Mouse (Mus musculus): ENCODE measurements around the gene Pla2g4b. TPM values are rescaled to one million over a fixed set of nuclear protein-coding genes. Genes with fewer than 3 reads are reported as not detected.
A peak's percentile ranks its signal among the peaks of the same experiment; 100 is the strongest.

Gene Pla2g4b
- 1.0 and 1.3 TPM in 2 replicates for polyA plus RNA-seq (2015; fragmentation: Nextera tagmentation; extraction: Ambion mirVana)

GRCm38 (mm10) chr2:120032726-120033467 lies at the start of gene Pla2g4b:
Gene Pla2g4b (plus strand): TSS chr2:120033417.
- no peak for ATAC-seq (ENCODE audit: borderline replicate concordance, extremely low read depth, low FRiP score, low TSS enrichment)
- H3K27ac ChIP-seq = no peak within 1 kb of the TSS
- peaks cover 24% of the 10 kb centered on the region; the same call in 1 of the 2 replicates for H3K36me3 ChIP-seq

GRCm38 (mm10) chr2:119985871-119986270 lies 47.3 kb upstream of the Pla2g4b start:
- no peaks in the 10 kb centered on the region for H3K4me1 ChIP-seq
- no peak overlapping the region for H3K4me2 ChIP-seq
- H3K27ac ChIP-seq = peak overlapping the region; percentile 51
- H3K9me3 ChIP-seq = no peaks in the 10 kb centered on the region
- H3K4me3 ChIP-seq = no peak overlapping the region
- 49% methylated on average over 8 of the region's 8 CpGs for WGBS
- H3K9ac ChIP-seq = no peak overlapping the region
- peak; percentile 67 for ATAC-seq (ENCODE audit: borderline replicate concordance, extremely low read depth, low FRiP score, low TSS enrichment)
- no peaks in the 10 kb centered on the region for H3K27me3 ChIP-seq
- H3K36me3 ChIP-seq = no peaks in the 10 kb centered on the region; the same call in 1 of the 2 replicates

More at GRCm38 (mm10) chr2:120032726-120033467, at the start of gene Pla2g4b:
- Histone ChIP-seq H3K4me1 (peaks cover 11% of the 10 kb centered on the region), H3K9ac (no peak within 1 kb of the TSS), H3K27me3 (no peaks in the 10 kb centered on the region), H3K4me3 (no peak within 1 kb of the TSS), H3K4me2 (no peak within 1 kb of the TSS), H3K9me3 (no peaks in the 10 kb centered on the region)
- 82% methylated on average over 12 of the region's 12 CpGs for WGBS

GRCm38 (mm10) chr2:119986369-119986768 lies 46.8 kb upstream of the Pla2g4b start:
- ATAC-seq (ENCODE audit: borderline replicate concordance, extremely low read depth, low FRiP score, low TSS enrichment) = no peak
- Histone ChIP-seq H3K9me3 (no peaks in the 10 kb centered on the region), H3K4me2 (no peak overlapping the region), H3K27me3 (no peaks in the 10 kb centered on the region), H3K4me1 (no peaks in the 10 kb centered on the region), H3K4me3 (no peak overlapping the region), H3K9ac (no peak overlapping the region), H3K27ac (peak overlapping the region; percentile 51), H3K36me3 (no peaks in the 10 kb centered on the region; the same call in 1 of the 2 replicates)
- WGBS = 60% methylated on average over 6 of the region's 6 CpGs

- Histone ChIP-seq H3K27ac (no peak overlapping the region), H3K9me3 (no peaks in the 10 kb centered on the region), H3K27me3 (no peaks in the 10 kb centered on the region), H3K9ac (no peak overlapping the region), H3K4me2 (no peak overlapping the region), H3K4me1 (no peaks in the 10 kb centered on the region), H3K4me3 (no peak overlapping the region), H3K36me3 (no peaks in the 10 kb centered on the region; the same call in 1 of the 2 replicates)
- WGBS = 92% methylated on average over 2 of the region's 2 CpGs
- no peak for ATAC-seq (ENCODE audit: borderline replicate concordance, extremely low read depth, low FRiP score, low TSS enrichment)
Measured at GRCm38 (mm10) chr2:119987441-119987840, 45.8 kb upstream of the Pla2g4b start.

GRCm38 (mm10) chr2:119988952-119989351 lies 44.3 kb upstream of the Pla2g4b start:
- no peak for ATAC-seq (ENCODE audit: borderline replicate concordance, extremely low read depth, low FRiP score, low TSS enrichment)
- Histone ChIP-seq H3K9me3 (no peaks in the 10 kb centered on the region), H3K27me3 (no peaks in the 10 kb centered on the region), H3K4me3 (no peak overlapping the region), H3K4me2 (no peak overlapping the region), H3K4me1 (no peaks in the 10 kb centered on the region), H3K36me3 (no peaks in the 10 kb centered on the region; the same call in 1 of the 2 replicates), H3K9ac (no peak overlapping the region), H3K27ac (no peak overlapping the region)
- 83% methylated on average over 4 of the region's 4 CpGs for WGBS

- Histone ChIP-seq H3K27ac (no peak overlapping the region), H3K27me3 (no peaks in the 10 kb centered on the region), H3K4me2 (no peak overlapping the region), H3K4me1 (peaks cover 14% of the 10 kb centered on the region), H3K9ac (no peak overlapping the region), H3K9me3 (no peaks in the 10 kb centered on the region), H3K36me3 (no peaks in the 10 kb centered on the region; the same call in 1 of the 2 replicates), H3K4me3 (no peak overlapping the region)
- 78% methylated on average over 6 of the region's 6 CpGs for WGBS
- ATAC-seq (ENCODE audit: borderline replicate concordance, extremely low read depth, low FRiP score, low TSS enrichment) = no peak
Measured at GRCm38 (mm10) chr2:119990881-119991280, 42.3 kb upstream of the Pla2g4b start.

- no peak overlapping the region for H3K27ac ChIP-seq
- no peaks in the 10 kb centered on the region; the same call in 1 of the 2 replicates for H3K36me3 ChIP-seq
- H3K27me3 ChIP-seq = no peaks in the 10 kb centered on the region
- no peaks in the 10 kb centered on the region for H3K9me3 ChIP-seq
- no peak overlapping the region for H3K4me2 ChIP-seq
- peaks cover 20% of the 10 kb centered on the region for H3K4me1 ChIP-seq
- 71% methylated on average over 2 of the region's 2 CpGs for WGBS
- H3K9ac ChIP-seq = no peak overlapping the region
- no peak for ATAC-seq (ENCODE audit: borderline replicate concordance, extremely low read depth, low FRiP score, low TSS enrichment)
- no peak overlapping the region for H3K4me3 ChIP-seq
Measured at GRCm38 (mm10) chr2:119992349-119992748, 40.9 kb upstream of the Pla2g4b start.

- Histone ChIP-seq H3K4me3 (no peak overlapping the region), H3K27ac (no peak overlapping the region), H3K4me2 (no peak overlapping the region), H3K9ac (no peak overlapping the region), H3K4me1 (peaks cover 20% of the 10 kb centered on the region), H3K9me3 (no peaks in the 10 kb centered on the region), H3K27me3 (no peaks in the 10 kb centered on the region), H3K36me3 (no peaks in the 10 kb centered on the region; the same call in 1 of the 2 replicates)
- ATAC-seq (ENCODE audit: borderline replicate concordance, extremely low read depth, low FRiP score, low TSS enrichment) = no peak
- 50% methylated on average over 2 of the region's 2 CpGs for WGBS
Measured at GRCm38 (mm10) chr2:119993515-119993914, 39.7 kb upstream of the Pla2g4b start.

- Histone ChIP-seq H3K36me3 (peaks cover 6% of the 10 kb centered on the region; the same call in 1 of the 2 replicates), H3K27ac (peak overlapping the region; percentile 87), H3K4me1 (peaks cover 22% of the 10 kb centered on the region), H3K4me2 (no peak overlapping the region), H3K9ac (no peak overlapping the region), H3K9me3 (no peaks in the 10 kb centered on the region), H3K27me3 (no peaks in the 10 kb centered on the region), H3K4me3 (no peak overlapping the region)
- no peak for ATAC-seq (ENCODE audit: borderline replicate concordance, extremely low read depth, low FRiP score, low TSS enrichment)
- WGBS = 74% methylated on average over 6 of the region's 6 CpGs
Measured at GRCm38 (mm10) chr2:119994839-119995238, 38.4 kb upstream of the Pla2g4b start.

- no peak overlapping the region for H3K9ac ChIP-seq
- WGBS = 19% methylated on average over 9 of the region's 9 CpGs
Measured at GRCm38 (mm10) chr2:119995391-119996281, 37.6 kb upstream of the Pla2g4b start.

GRCm38 (mm10) chr2:119997354-119997753 lies 35.9 kb upstream of the Pla2g4b start:
- Histone ChIP-seq H3K36me3 (peaks cover 6% of the 10 kb centered on the region; the same call in 1 of the 2 replicates), H3K4me3 (no peak overlapping the region)
- no peak for ATAC-seq (ENCODE audit: borderline replicate concordance, extremely low read depth, low FRiP score, low TSS enrichment)

More at GRCm38 (mm10) chr2:119995391-119996281, 37.6 kb upstream of the Pla2g4b start:
- Histone ChIP-seq H3K36me3 (peaks cover 6% of the 10 kb centered on the region; the same call in 1 of the 2 replicates), H3K4me2 (no peak overlapping the region), H3K4me1 (peaks cover 23% of the 10 kb centered on the region), H3K27me3 (no peaks in the 10 kb centered on the region), H3K4me3 (no peak overlapping the region), H3K9me3 (no peaks in the 10 kb centered on the region), H3K27ac (peak overlapping the region; percentile 87)
- ATAC-seq (ENCODE audit: borderline replicate concordance, extremely low read depth, low FRiP score, low TSS enrichment) = peak; percentile 47; the same call in 1 of the 2 replicates

More at GRCm38 (mm10) chr2:119997354-119997753, 35.9 kb upstream of the Pla2g4b start:
- no peak overlapping the region for H3K4me2 ChIP-seq
- no peak overlapping the region for H3K27ac ChIP-seq
- no peak overlapping the region for H3K9ac ChIP-seq
- H3K27me3 ChIP-seq = no peaks in the 10 kb centered on the region
- WGBS = 65% methylated on average over 4 of the region's 4 CpGs
- peaks cover 23% of the 10 kb centered on the region for H3K4me1 ChIP-seq
- no peaks in the 10 kb centered on the region for H3K9me3 ChIP-seq
